Mouse (Mus musculus): ENCODE results near the gene Col6a6.

GRCm38 (mm10) chr9:105675941-105676340, 152.0 kb downstream of the Col6a6 start:
- TF ChIP-seq MAX (IDR thresholded peaks at IDR 0.05): no peak
- no peak for TF ChIP-seq FOSL1 (IDR thresholded peaks at IDR 0.05; ENCODE audit: insufficient read depth, low read length, poor library complexity, severe bottlenecking)
- no peak for TF ChIP-seq CTCF (IDR thresholded peaks at IDR 0.05; ENCODE audit: control insufficient read depth, insufficient read depth, insufficient read length)

Data from C2C12 (cell line).